Mouse (Mus musculus) CH12.LX (cell line): Measurements from ENCODE around the gene Mttp. TPM values are rescaled to one million over a fixed set of nuclear protein-coding genes. Genes with fewer than 3 reads are reported as not detected.

Experiments used
- DNase-seq: peaks from one replicate; pipeline ENCODE4 v3.0.0-alpha.2; 2013; ENCODE audit errors: extremely low read depth
- H3K27ac ChIP-seq: 2 replicates; pipeline ENCODE4 v1.5.1; 2012; ENCODE audit warnings: low read depth, mild to moderate bottlenecking, control low read depth, moderate library complexity; ENCODE audit not compliant: insufficient read depth
- H3K27me3 ChIP-seq: replicated peaks from 2 replicates; pipeline ENCODE3; 2012; ENCODE audit warnings: inconsistent platforms
- H3K36me3 ChIP-seq, 2 experiments: replicated peaks in 1 of 2; 2 replicates each; pipeline versions ENCODE3 to v1.6.1; 2012; ENCODE audit warnings: inconsistent platforms in 1 of 2, low read length in 1 of 2, mild to moderate bottlenecking in 1 of 2, mixed read lengths in 1 of 2, moderate library complexity in 1 of 2; ENCODE audit not compliant: control insufficient read depth in 1 of 2, insufficient read depth in 1 of 2
- H3K4me1 ChIP-seq, 2 experiments: 2 replicates each; pipeline ENCODE4 v1.6.1; 2012; ENCODE audit warnings: inconsistent platforms in 1 of 2, moderate library complexity in 1 of 2; ENCODE audit not compliant: insufficient read depth in 2 of 2, control insufficient read depth in 1 of 2
- H3K4me2 ChIP-seq: 2 replicates; pipeline ENCODE4 v1.6.1; 2012; ENCODE audit warnings: low read depth, mild to moderate bottlenecking, control low read depth; ENCODE audit not compliant: poor library complexity, insufficient read depth, severe bottlenecking
- H3K4me3 ChIP-seq, 3 experiments: fragments of 150-350 bp in 1 of 3; sonication (generic) in 1 of 3; replicated peaks in 1 of 3; 2 replicates each; pipeline versions ENCODE3 to v1.5.1; 2011 to 2012; ENCODE audit warnings: low read depth in 2 of 3, low read length in 2 of 3, mild to moderate bottlenecking in 2 of 3, moderate library complexity in 2 of 3, control low read depth in 1 of 3, improper control_type of control experiment in 1 of 3, inconsistent platforms in 1 of 3, mixed read lengths in 1 of 3; ENCODE audit not compliant: poor library complexity in 1 of 3
- H3K79me2 ChIP-seq: replicated peaks from 2 replicates; pipeline ENCODE4 v1.6.1; 2012; ENCODE audit warnings: mild to moderate bottlenecking, moderate library complexity; ENCODE audit not compliant: control insufficient read depth, poor library complexity, insufficient read depth, severe bottlenecking; ENCODE audit errors: extremely low read depth
- H3K9ac ChIP-seq: 2 replicates; pipeline ENCODE4 v1.6.1; 2012; ENCODE audit warnings: low read depth, mild to moderate bottlenecking, control low read depth, moderate library complexity; ENCODE audit not compliant: insufficient read depth
- H3K9me3 ChIP-seq: replicated peaks from 2 replicates; pipeline ENCODE3; 2012; ENCODE audit warnings: low read length, inconsistent platforms, mixed read lengths
- CHD1 ChIP-seq: IDR thresholded peaks from 2 replicates; pipeline ENCODE4 v1.6.1; 2012; ENCODE audit warnings: low read depth, low read length, improper control_type of control experiment, inconsistent platforms
- CHD2 ChIP-seq: IDR thresholded peaks from 2 replicates; pipeline ENCODE4 v1.6.1; 2011; ENCODE audit warnings: low read length, improper control_type of control experiment
- CTCF ChIP-seq, 2 experiments: IDR thresholded peaks in 1 of 2; conservative IDR thresholded peaks in 1 of 2; 2 replicates each; pipeline ENCODE4 v1.5.1; 2011 to 2012; ENCODE audit warnings: low read depth in 2 of 2, low read length in 2 of 2, improper control_type of control experiment in 1 of 2, inconsistent platforms in 1 of 2, mild to moderate bottlenecking in 1 of 2, moderate library complexity in 1 of 2
- E2F4 ChIP-seq: IDR thresholded peaks from 2 replicates; pipeline ENCODE4 v1.6.1; 2011; ENCODE audit warnings: low read depth, low read length, improper control_type of control experiment; ENCODE audit not compliant: insufficient replicate concordance
- EP300 ChIP-seq: IDR thresholded peaks from 2 replicates; pipeline ENCODE4 v1.6.1; 2011; ENCODE audit warnings: low read length, improper control_type of control experiment
- ETS1 ChIP-seq: conservative IDR thresholded peaks from 2 replicates; pipeline ENCODE4 v1.6.1; 2012; ENCODE audit warnings: low read depth, mild to moderate bottlenecking, inconsistent platforms, low read length, improper control_type of control experiment, moderate library complexity
- GABPA ChIP-seq: IDR thresholded peaks from 2 replicates; pipeline ENCODE4 v1.6.1; 2012; ENCODE audit warnings: low read depth, low read length, improper control_type of control experiment, inconsistent platforms; ENCODE audit not compliant: insufficient replicate concordance
- JUND ChIP-seq: conservative IDR thresholded peaks from 2 replicates; pipeline ENCODE4 v1.6.1; 2011; ENCODE audit warnings: low read depth, low read length, improper control_type of control experiment
- KAT2A ChIP-seq: IDR thresholded peaks from 2 replicates; pipeline ENCODE4 v1.6.1; 2012; ENCODE audit warnings: low read length, improper control_type of control experiment, inconsistent platforms; ENCODE audit not compliant: insufficient replicate concordance
- MAFK ChIP-seq: IDR thresholded peaks from 2 replicates; pipeline ENCODE4 v1.6.1; 2011; ENCODE audit warnings: low read length, improper control_type of control experiment; ENCODE audit not compliant: insufficient replicate concordance
- MAX ChIP-seq: IDR thresholded peaks from 2 replicates; pipeline ENCODE4 v1.6.1; 2011; ENCODE audit warnings: low read length, improper control_type of control experiment
- MAZ ChIP-seq: IDR thresholded peaks from 2 replicates; pipeline ENCODE4 v1.6.1; 2012; ENCODE audit warnings: low read depth, mild to moderate bottlenecking, inconsistent platforms, low read length, improper control_type of control experiment, moderate library complexity
- MEF2A ChIP-seq: IDR thresholded peaks from 2 replicates; pipeline ENCODE4 v1.6.1; 2014; ENCODE audit warnings: low read depth, mild to moderate bottlenecking, inconsistent platforms, low read length, improper control_type of control experiment, borderline replicate concordance
- MXI1 ChIP-seq: IDR thresholded peaks from 2 replicates; pipeline ENCODE4 v1.6.1; 2011; ENCODE audit warnings: mild to moderate bottlenecking, low read depth, low read length, improper control_type of control experiment
- NELFE ChIP-seq: IDR thresholded peaks from 2 replicates; pipeline ENCODE4 v1.6.1; 2011; ENCODE audit warnings: low read depth, low read length, improper control_type of control experiment
- NRF1 ChIP-seq: IDR thresholded peaks from 2 replicates; pipeline ENCODE4 v1.6.1; 2014; ENCODE audit warnings: low read depth, mild to moderate bottlenecking, inconsistent platforms, low read length, improper control_type of control experiment, moderate library complexity
- POLR2A ChIP-seq: IDR thresholded peaks from 2 replicates; pipeline ENCODE4 v1.6.1; 2011; ENCODE audit warnings: low read depth, mild to moderate bottlenecking, improper control_type of control experiment, low read length
- POLR2AphosphoS2 ChIP-seq: IDR thresholded peaks from 2 replicates; pipeline ENCODE4 v1.6.1; 2011; ENCODE audit warnings: low read depth, low read length, improper control_type of control experiment
- RAD21 ChIP-seq: IDR thresholded peaks from 2 replicates; pipeline ENCODE4 v1.6.1; 2011; ENCODE audit warnings: low read depth, mild to moderate bottlenecking, low read length, improper control_type of control experiment, moderate library complexity
- SMC3 ChIP-seq: IDR thresholded peaks from 2 replicates; pipeline ENCODE4 v1.6.1; 2011; ENCODE audit warnings: low read depth, low read length, improper control_type of control experiment
- ZC3H11A ChIP-seq: IDR thresholded peaks from 2 replicates; pipeline ENCODE4 v1.6.1; 2012; ENCODE audit warnings: low read depth, mild to moderate bottlenecking, inconsistent platforms, low read length, improper control_type of control experiment
- ZKSCAN1 ChIP-seq: IDR thresholded peaks from 2 replicates; pipeline ENCODE4 v1.6.1; 2012; ENCODE audit warnings: low read depth, inconsistent platforms, low read length, improper control_type of control experiment, borderline replicate concordance
- ZMIZ1 ChIP-seq: IDR thresholded peaks from 2 replicates; pipeline ENCODE4 v1.6.1; 2012; ENCODE audit warnings: low read depth, mild to moderate bottlenecking, inconsistent platforms, low read length, improper control_type of control experiment
- ZNF384 ChIP-seq: IDR thresholded peaks from 2 replicates; pipeline ENCODE4 v1.6.1; 2012; ENCODE audit warnings: low read depth, low read length, improper control_type of control experiment, inconsistent platforms
- dilution Hi-C: fragments of 300-500 bp; cut with MboI; formaldehyde crosslinking; loops from 2 replicates; pipeline ENCODE4 v1.14.3; 2020; ENCODE audit warnings: low sequenced_read_pairs; ENCODE audit not compliant: extremely low pct_unique_long_range_greater_than_20kb, extremely low pct_ligation_motif_present
- in situ Hi-C: fragments of 300-500 bp; cut with MboI; formaldehyde crosslinking; loops from 3 replicates; pipeline ENCODE4 v1.14.3; 2019; ENCODE audit warnings: low sequenced_read_pairs, low pct_ligation_motif_present, low pct_unique_long_range_greater_than_20kb, mixed read lengths
- polyA plus RNA-seq: library from polyadenylated mRNA; unstranded; fragments of >175 nt; gene quantifications from 2 replicates; pipeline ENCODE4 v1.2.1, GENCODE M21; 2012; ENCODE audit warnings: low read depth; ENCODE audit not compliant: insufficient read length
- total RNA-seq, 2 experiments: library from RNA; depleted of rRNA; stranded (reverse); fragments of 300-350 nt in 1 of 2; fragments of >200 nt in 1 of 2; gene quantifications; 2 replicates each; pipeline ENCODE4 v1.2.3; 2012 to 2014

The Mttp gene
- total and polyA plus RNA-seq, 3 experiments: 4.5 to 6.3 (median 5.9) TPM

DNA sequence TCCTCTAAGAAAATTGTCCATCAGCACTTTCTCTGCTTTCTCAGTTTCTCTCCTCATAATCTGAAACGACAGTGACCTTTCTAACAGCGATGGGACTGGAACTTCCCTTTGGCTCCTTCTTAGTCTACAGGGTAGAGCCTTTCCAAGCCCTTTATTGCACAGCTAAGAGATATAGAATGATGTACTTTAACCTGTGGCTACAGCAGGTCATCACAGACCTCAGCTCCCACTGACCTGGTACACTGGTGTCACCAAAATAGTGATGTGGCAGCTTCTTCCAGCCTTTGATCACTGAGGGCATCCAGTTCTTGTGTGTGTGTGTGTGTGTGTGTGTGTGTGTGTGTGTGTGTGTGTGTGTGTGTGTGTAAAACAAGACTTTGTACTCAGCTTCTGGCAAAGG lies 23.3 kb downstream of the Mttp start:
- DNase-seq: no peak
- no peak for TF ChIP-seq MAFK
- no peak for TF ChIP-seq ZMIZ1
- TF ChIP-seq CTCF (conservative IDR thresholded peaks at IDR 0.05 in 1 of 2, IDR thresholded peaks at IDR 0.05 in 1 of 2; ENCODE audit: low read depth in 2 of 2, low read length in 2 of 2): no peak
- no peak for TF ChIP-seq ETS1
- no peak for TF ChIP-seq POLR2A
- TF ChIP-seq MAX: no peak
- TF ChIP-seq MAZ: no peak
- TF ChIP-seq MEF2A: no peak
- TF ChIP-seq ZKSCAN1: no peak
- TF ChIP-seq ZC3H11A: no peak
- TF ChIP-seq E2F4: no peak
- TF ChIP-seq CHD2: no peak
- TF ChIP-seq MXI1: no peak
- no peak for TF ChIP-seq NELFE
- TF ChIP-seq KAT2A: no peak
- no peak for TF ChIP-seq RAD21
- no peak for TF ChIP-seq SMC3
- no peak for TF ChIP-seq POLR2AphosphoS2
- no peak for TF ChIP-seq NRF1
- no peak for TF ChIP-seq JUND
- Histone ChIP-seq H3K79me2 (no peaks in the 10 kb centered on the region), H3K4me2 (no peak overlapping the region), H3K9me3 (no peaks in the 10 kb centered on the region), H3K9ac (no peak overlapping the region), H3K36me3 (no peaks in the 10 kb centered on the region), H3K4me3 (no peak overlapping the region), H3K27me3 (no peaks in the 10 kb centered on the region), H3K4me1 (peaks cover 7 to 17% of the 10 kb centered on the region in 2 experiments), H3K27ac (no peak overlapping the region)
- in situ Hi-C loops (no loop called here), dilution Hi-C loops (no loop called here)

DNA sequence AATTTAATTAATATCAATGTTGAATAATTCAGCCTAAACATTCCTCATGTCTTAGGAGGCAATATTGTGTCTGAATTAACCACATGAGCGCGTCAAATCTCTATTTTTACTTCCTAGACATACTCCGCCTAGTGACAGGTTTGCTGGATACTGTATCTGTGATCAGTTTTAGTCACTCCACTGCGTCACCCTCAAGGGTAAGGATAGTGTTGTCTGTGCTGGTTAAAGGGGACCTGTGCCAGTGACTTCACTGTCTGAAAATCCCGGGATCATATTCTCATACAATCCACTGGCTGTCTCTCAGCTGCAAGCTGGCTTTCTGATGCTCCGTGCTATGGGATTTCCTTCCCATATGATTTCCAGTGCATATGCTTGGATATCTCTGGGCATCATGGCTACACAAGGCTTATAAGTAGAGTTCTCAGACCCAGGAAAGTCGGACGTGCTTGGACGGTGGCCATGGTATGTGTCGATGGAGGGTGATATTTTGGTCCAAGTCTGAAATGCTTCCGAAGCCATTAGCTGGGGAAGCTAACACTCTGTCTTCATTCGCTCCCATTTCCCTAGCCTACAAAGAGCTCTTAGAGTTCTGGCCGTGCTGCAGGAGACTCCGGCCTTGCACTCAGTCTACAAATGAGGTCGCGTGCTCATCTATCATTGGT lies 25.2 kb downstream of the Mttp start:
- no peaks in the 10 kb centered on the region for H3K79me2 ChIP-seq
- TF ChIP-seq CHD1 (no peak), MEF2A (no peak), EP300 (no peak), ZNF384 (no peak), GABPA (no peak), POLR2A (no peak), CTCF (conservative IDR thresholded peaks at IDR 0.05 in 1 of 2, IDR thresholded peaks at IDR 0.05 in 1 of 2; ENCODE audit: low read depth in 2 of 2, low read length in 2 of 2) (no peak), CHD2 (no peak)
- TF ChIP-seq, all 38 proteins: peak for 0
- no peaks in the 10 kb centered on the region for H3K36me3 ChIP-seq
- no peak overlapping the region for H3K9ac ChIP-seq
- H3K27me3 ChIP-seq: no peaks in the 10 kb centered on the region
- no peak overlapping the region for H3K27ac ChIP-seq
- no peak overlapping the region for H3K4me3 ChIP-seq
- dilution Hi-C loops (no loop called here), in situ Hi-C loops (no loop called here)
- H3K4me2 ChIP-seq: no peak overlapping the region
- DNase-seq: no peak
- no peaks in the 10 kb centered on the region for H3K9me3 ChIP-seq
- peaks cover 7 to 17% of the 10 kb centered on the region in 2 experiments for H3K4me1 ChIP-seq
